Mouse (Mus musculus): ENCODE results near the gene Daam1.

GRCm38 (mm10) chr12:71919962-71920361, 89.1 kb downstream of the Daam1 start:
- TF ChIP-seq GATA1 (IDR thresholded peaks at IDR 0.05; ENCODE audit: borderline replicate concordance, low read length) (no peak), FLI1 (IDR thresholded peaks at IDR 0.05; ENCODE audit: low read length) (no peak)
